Mouse (Mus musculus) intestine, embryonic 14.5 days (tissue): ENCODE measurements around the gene Slc9a8. TPM values are rescaled to one million over a fixed set of nuclear protein-coding genes. Genes with fewer than 3 reads are reported as not detected.

ENCODE experiments used
- ATAC-seq: fragments of 200-750 bp; cut with Nextera tagmentation; replicated peaks from 2 replicates; pipeline ENCODE4 v1.8.0; 2017; ENCODE audit warnings: low read depth, moderate number of reproducible peaks, moderate TSS enrichment, moderate library complexity; ENCODE audit not compliant: low FRiP score, low TSS enrichment
- DNase-seq: peaks from one replicate; pipeline ENCODE4 v3.0.0-alpha.2; 2018; ENCODE audit warnings: low spot score
- H3K27ac ChIP-seq: fragments of 300-500 bp; sonication (generic); 2 replicates; pipeline ENCODE4 v1.5.1; 2014; ENCODE audit warnings: low read depth, mild to moderate bottlenecking, control low read depth
- H3K27me3 ChIP-seq: fragments of 300-500 bp; sonication (generic); replicated peaks from 2 replicates; pipeline ENCODE4 v1.6.1; 2014; ENCODE audit warnings: low read length, control low read depth; ENCODE audit not compliant: control insufficient read depth, insufficient read depth
- H3K36me3 ChIP-seq: fragments of 300-500 bp; sonication (generic); 2 replicates; pipeline ENCODE4 v1.6.1; 2014; ENCODE audit warnings: low read length, control low read depth; ENCODE audit not compliant: control insufficient read depth, insufficient read depth
- H3K4me1 ChIP-seq: fragments of 300-500 bp; sonication (generic); replicated peaks from 2 replicates; pipeline ENCODE4 v1.6.1; 2014; ENCODE audit warnings: low read length, control low read depth, mixed read lengths; ENCODE audit not compliant: control insufficient read depth, insufficient read depth
- H3K4me2 ChIP-seq: fragments of 300-500 bp; sonication (generic); 2 replicates; pipeline ENCODE4 v1.6.1; 2014; ENCODE audit warnings: low read length
- H3K4me3 ChIP-seq: fragments of 300-500 bp; sonication (generic); 2 replicates; pipeline ENCODE4 v1.5.1; 2014; ENCODE audit warnings: low read depth, low read length, control low read depth, mixed read lengths
- H3K9ac ChIP-seq: fragments of 300-500 bp; sonication (generic); 2 replicates; pipeline ENCODE4 v1.6.1; 2014; ENCODE audit warnings: mild to moderate bottlenecking, low read length
- H3K9me3 ChIP-seq: fragments of 300-500 bp; sonication (generic); 2 replicates; pipeline ENCODE4 v1.6.1; 2016; ENCODE audit warnings: low read length, control low read depth; ENCODE audit not compliant: control insufficient read depth
- WGBS: fragments of 180-500 bp; shearing (Covaris S2); extraction: QIAGEN DNeasy Blood & Tissue Kit; methylation state at CpG from one replicate; pipeline ENCODE4 v1.1.7; 2014; 5-methylcytosine and 5-hydroxymethylcytosine counted together
- polyA plus RNA-seq: library from polyadenylated mRNA; unstranded; fragments of >200 nt; fragmentation: Nextera tagmentation; extraction: Ambion mirVana; gene quantifications from 2 replicates; pipeline ENCODE4 v1.2.1, GENCODE M21; 2014

The Slc9a8 gene
- polyA plus RNA-seq, 1 experiment from 2014 or later, result 21.0 TPM

GRCm38 (mm10) chr2:167496437-167496836 lies 74.9 kb downstream of the Slc9a8 start:
- Histone ChIP-seq H3K4me1 (peaks cover 13% of the 10 kb centered on the region), H3K27me3 (no peaks in the 10 kb centered on the region), H3K4me2 (no peak overlapping the region), H3K9ac (no peak overlapping the region), H3K9me3 (0 out of 2 replicates have a peak, but pooled peaks cover 3% of the 10 kb centered on the region), H3K36me3 (peaks cover 4% of the 10 kb centered on the region; the same call in 1 of the 2 replicates), H3K27ac (no peak overlapping the region), H3K4me3 (no peak overlapping the region)
- ATAC-seq (no peak), DNase-seq (no peak)
- 87% methylated on average over 7 of the region's 7 CpGs for WGBS

DNA sequence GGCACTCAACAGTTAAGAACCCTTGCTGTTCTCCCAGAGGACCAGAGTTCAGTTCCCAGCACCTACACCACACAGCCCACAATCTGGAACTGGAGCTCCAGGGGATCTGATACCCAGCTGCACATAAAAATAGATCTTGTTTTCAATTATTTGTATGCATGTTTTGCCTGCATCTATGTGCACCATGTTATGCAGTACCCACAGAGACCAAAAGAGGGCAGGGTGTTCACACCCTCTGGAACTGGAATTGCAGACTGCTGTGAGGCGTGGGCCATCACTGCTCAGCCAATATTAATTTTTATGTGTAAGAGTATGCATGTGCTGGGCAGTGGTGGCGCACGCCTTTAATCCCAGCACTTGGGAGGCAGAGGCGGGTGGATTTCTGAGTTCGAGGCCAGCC lies 75.8 kb downstream of the Slc9a8 start:
- Histone ChIP-seq H3K9ac (no peak overlapping the region), H3K36me3 (peaks cover 4% of the 10 kb centered on the region; the same call in 1 of the 2 replicates), H3K27me3 (no peaks in the 10 kb centered on the region), H3K4me1 (0 out of 2 replicates have a peak, but pooled peaks cover 6% of the 10 kb centered on the region), H3K9me3 (0 out of 2 replicates have a peak, but pooled peaks cover 3% of the 10 kb centered on the region), H3K27ac (no peak overlapping the region), H3K4me2 (no peak overlapping the region), H3K4me3 (no peak overlapping the region)
- ATAC-seq (no peak), DNase-seq (peak; percentile 70)
- WGBS, result 71% methylated on average over 5 of the region's 5 CpGs

DNA sequence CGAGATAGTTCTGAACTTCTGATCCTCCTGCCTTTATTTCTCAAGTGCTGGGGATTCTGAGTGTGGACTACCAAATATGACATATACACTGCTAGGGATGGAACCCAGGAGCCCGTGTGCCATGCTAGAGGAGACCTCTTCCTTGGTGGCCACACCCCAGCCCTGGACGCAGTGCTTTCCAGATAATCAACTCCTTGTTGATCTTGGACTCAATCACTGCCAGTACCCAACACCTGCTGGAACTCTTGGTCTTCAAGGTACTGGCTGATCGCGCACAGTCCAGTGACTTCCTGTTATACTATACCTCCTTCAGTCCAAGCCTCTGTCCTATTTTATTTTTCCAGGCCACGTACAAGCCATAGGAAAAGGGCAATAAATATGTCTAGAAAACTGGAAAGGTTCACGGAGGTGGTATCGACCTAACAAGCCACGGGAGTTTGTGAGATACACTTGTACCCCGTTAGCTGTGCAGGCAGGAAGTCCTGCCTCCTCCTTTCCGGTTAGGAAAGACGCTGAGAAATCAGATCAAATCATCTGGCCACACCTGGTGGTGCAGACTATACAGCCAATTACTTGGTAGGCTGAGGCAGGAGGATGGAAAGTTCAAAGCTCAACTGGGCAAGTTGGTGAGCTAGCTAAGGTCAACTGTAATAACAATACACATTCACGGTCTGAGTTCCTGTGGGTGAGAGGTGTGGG lies 81.2 kb downstream of the Slc9a8 start:
- DNase-seq (no peak), ATAC-seq (no peak; the same call in 1 of the 2 replicates)
- H3K9me3 ChIP-seq, result 0 out of 2 replicates have a peak, but pooled peaks cover 3% of the 10 kb centered on the region
- H3K27ac ChIP-seq, result no peak overlapping the region
- peaks cover 15% of the 10 kb centered on the region for H3K4me1 ChIP-seq
- no peak overlapping the region for H3K9ac ChIP-seq
- H3K36me3 ChIP-seq, result peaks cover 10% of the 10 kb centered on the region; the same call in 1 of the 2 replicates
- WGBS, result 45% methylated on average over 13 of the region's 13 CpGs
- peak overlapping the region; percentile 99 for H3K4me3 ChIP-seq
- H3K4me2 ChIP-seq, result peak overlapping the region; percentile 89
- H3K27me3 ChIP-seq, result no peaks in the 10 kb centered on the region

GRCm38 (mm10) chr2:167503253-167503895 lies 81.9 kb downstream of the Slc9a8 start:
- DNase-seq (peak; percentile 93), ATAC-seq (peak; percentile 87)
- WGBS, result under 1% methylated on average over 85 of the region's 85 CpGs
- peaks cover 17% of the 10 kb centered on the region for H3K36me3 ChIP-seq
- H3K9ac ChIP-seq, result peak overlapping the region; percentile 86
- peak overlapping the region; percentile 89 for H3K4me2 ChIP-seq
- H3K27me3 ChIP-seq, result no peaks in the 10 kb centered on the region
- peaks cover 15% of the 10 kb centered on the region for H3K4me1 ChIP-seq
- H3K4me3 ChIP-seq, result peak overlapping the region; percentile 99
- peak overlapping the region; percentile 80 for H3K27ac ChIP-seq
- H3K9me3 ChIP-seq, result 0 out of 2 replicates have a peak, but pooled peaks cover 3% of the 10 kb centered on the region

- Histone ChIP-seq H3K27me3 (no peaks in the 10 kb centered on the region), H3K4me1 (peaks cover 15% of the 10 kb centered on the region), H3K4me2 (peak overlapping the region; percentile 89), H3K4me3 (peak overlapping the region; percentile 99), H3K36me3 (peaks cover 22% of the 10 kb centered on the region), H3K9ac (peak overlapping the region; percentile 86), H3K9me3 (0 out of 2 replicates have a peak, but pooled peaks cover 3% of the 10 kb centered on the region), H3K27ac (peak overlapping the region; percentile 80)
- 1% methylated on average over 32 of the region's 32 CpGs for WGBS
- ATAC-seq, result peak; percentile 24; the same call in 1 of the 2 replicates
- peak; percentile 77 for DNase-seq
Observed at GRCm38 (mm10) chr2:167503896-167504349, 82.4 kb downstream of the Slc9a8 start.

- Histone ChIP-seq H3K4me1 (peaks cover 15% of the 10 kb centered on the region), H3K4me2 (peak overlapping the region; percentile 89; the same call in 1 of the 2 replicates), H3K9me3 (no peaks in the 10 kb centered on the region), H3K27me3 (no peaks in the 10 kb centered on the region), H3K9ac (no peak overlapping the region), H3K36me3 (peaks cover 34% of the 10 kb centered on the region), H3K4me3 (no peak overlapping the region), H3K27ac (no peak overlapping the region)
- no peak for DNase-seq
- no peak for ATAC-seq
- 67% methylated on average over 3 of the region's 3 CpGs for WGBS
Observed at GRCm38 (mm10) chr2:167505127-167505526, 83.6 kb downstream of the Slc9a8 start.

- Histone ChIP-seq H3K4me1 (peaks cover 15% of the 10 kb centered on the region), H3K9ac (no peak overlapping the region), H3K4me3 (no peak overlapping the region), H3K27ac (no peak overlapping the region), H3K9me3 (no peaks in the 10 kb centered on the region), H3K27me3 (no peaks in the 10 kb centered on the region), H3K36me3 (peaks cover 50% of the 10 kb centered on the region), H3K4me2 (no peak overlapping the region)
- no peak for ATAC-seq
- 89% methylated on average over 10 of the region's 10 CpGs for WGBS
- no peak for DNase-seq
Observed at GRCm38 (mm10) chr2:167506546-167507260, 85.2 kb downstream of the Slc9a8 start.

DNA sequence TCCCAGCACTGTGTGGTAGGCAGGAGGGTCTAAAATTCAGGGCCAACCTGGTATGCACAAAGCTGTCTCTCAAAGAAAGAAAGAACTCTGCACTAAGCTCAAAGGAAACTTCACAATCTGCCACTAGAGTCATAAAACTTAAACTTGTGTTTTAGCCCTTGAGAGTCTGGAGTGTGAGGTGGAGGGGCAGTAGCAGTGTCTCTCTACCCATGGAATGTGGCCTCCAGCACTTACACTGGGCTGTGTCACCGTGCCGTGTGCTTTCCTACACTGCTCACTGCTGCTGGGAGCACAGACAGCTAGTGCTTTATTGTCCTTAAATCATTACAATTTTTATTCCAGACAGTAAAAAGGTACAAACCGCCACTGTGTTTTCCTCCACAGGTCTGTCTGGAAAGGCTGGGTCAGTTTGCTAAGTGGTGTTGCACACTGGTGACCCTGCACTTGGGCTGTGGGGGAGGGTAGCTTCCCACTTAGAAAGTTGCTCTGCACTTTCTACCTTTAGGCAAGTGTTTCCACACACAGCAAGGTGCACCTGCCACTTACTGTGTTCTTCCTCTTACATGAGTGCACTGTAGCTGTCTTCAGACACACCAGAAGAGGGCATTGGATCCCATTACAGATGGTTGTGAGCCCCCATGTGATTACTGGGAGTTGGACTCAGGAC lies 86.3 kb downstream of the Slc9a8 start:
- Histone ChIP-seq H3K9ac (no peak overlapping the region), H3K9me3 (no peaks in the 10 kb centered on the region), H3K36me3 (peaks cover 61% of the 10 kb centered on the region), H3K27me3 (no peaks in the 10 kb centered on the region), H3K4me1 (peaks cover 15% of the 10 kb centered on the region), H3K4me2 (no peak overlapping the region), H3K27ac (no peak overlapping the region), H3K4me3 (no peak overlapping the region)
- no peak for DNase-seq
- WGBS, result 85% methylated on average over 3 of the region's 3 CpGs
- no peak for ATAC-seq
